Mouse (Mus musculus): ENCODE data around the gene Pnpo. TPM values are rescaled to one million over a fixed set of nuclear protein-coding genes. Genes with fewer than 3 reads are reported as not detected.
A peak's percentile ranks its signal among the peaks of the same experiment; 100 is the strongest.

Gene Pnpo
- total and polyA plus RNA-seq, 2 experiments from 2014 or later: 37.2 to 38.3 TPM

- ATAC-seq (no peak), DNase-seq (ENCODE audit: low spot score) (no peak)
- Histone ChIP-seq H3K27me3 (ENCODE audit: insufficient read depth, low read length) (no peaks in the 10 kb centered on the region), H3K9ac (replicated peaks; ENCODE audit: low read length) (no peak overlapping the region), H3K4me3 (ENCODE audit: low read length) (no peak overlapping the region), H3K27ac (peak overlapping the region; percentile 67; the same call in 1 of the 2 replicates), H3K4me1 (ENCODE audit: insufficient read depth, low read length) (peaks cover 15% of the 10 kb centered on the region), H3K9me3 (ENCODE audit: low read length) (no peaks in the 10 kb centered on the region), H3K36me3 (ENCODE audit: insufficient read depth, low read length) (no peaks in the 10 kb centered on the region), H3K4me2 (ENCODE audit: low read depth, low read length) (no peak overlapping the region)
- TF ChIP-seq CTCF (IDR thresholded peaks at IDR 0.05; ENCODE audit: low read depth): no peak
- WGBS: 63% methylated on average over 5 of the region's 5 CpGs
Measured at GRCm38 (mm10) chr11:96972906-96973305, 29.1 kb upstream of the Pnpo start.

- H3K36me3 ChIP-seq (ENCODE audit: insufficient read depth, low read length): no peaks in the 10 kb centered on the region
- no peak for TF ChIP-seq CTCF (IDR thresholded peaks at IDR 0.05; ENCODE audit: low read depth)
- H3K9ac ChIP-seq (replicated peaks; ENCODE audit: low read length): no peak overlapping the region
- WGBS: 79% methylated on average over 3 of the region's 3 CpGs
- peak overlapping the region; percentile 73; the same call in 1 of the 2 replicates for H3K27ac ChIP-seq
- no peaks in the 10 kb centered on the region for H3K9me3 ChIP-seq (ENCODE audit: low read length)
- H3K4me3 ChIP-seq (ENCODE audit: low read length): no peak overlapping the region
- peaks cover 9% of the 10 kb centered on the region; the same call in 1 of the 2 replicates for H3K4me1 ChIP-seq (ENCODE audit: insufficient read depth, low read length)
- ATAC-seq (no peak), DNase-seq (ENCODE audit: low spot score) (no peak)
- H3K27me3 ChIP-seq (ENCODE audit: insufficient read depth, low read length): no peaks in the 10 kb centered on the region
- no peak overlapping the region for H3K4me2 ChIP-seq (ENCODE audit: low read depth, low read length)
Measured at GRCm38 (mm10) chr11:96970341-96970740, 26.6 kb upstream of the Pnpo start.

DNA sequence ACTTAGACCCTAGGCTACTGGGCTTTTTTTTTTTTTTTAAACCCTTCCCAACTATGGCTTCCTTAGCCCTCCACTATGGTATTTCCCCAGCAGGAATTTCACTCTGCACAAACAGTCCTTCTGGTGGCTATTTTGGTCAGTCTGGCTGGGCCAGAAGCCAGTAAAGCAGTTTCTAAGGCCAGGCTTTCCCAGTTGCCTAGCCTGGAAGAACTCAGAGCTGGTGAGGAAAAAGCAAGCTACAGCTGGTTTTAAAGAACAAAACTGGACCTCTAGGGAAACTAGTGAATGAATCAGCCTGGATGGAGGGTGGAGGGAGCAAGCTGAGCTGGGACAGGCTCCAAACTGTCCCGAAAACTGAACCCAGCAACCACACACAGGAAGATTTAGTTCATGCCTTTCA is 26.0 kb upstream of the Pnpo start:
- Histone ChIP-seq H3K4me3 (ENCODE audit: low read length) (no peak overlapping the region), H3K27me3 (ENCODE audit: insufficient read depth, low read length) (no peaks in the 10 kb centered on the region), H3K9ac (replicated peaks; ENCODE audit: low read length) (0 out of 2 replicates have a peak overlapping the region, but pooled peaks have one; percentile 31), H3K27ac (peak overlapping the region; percentile 73), H3K4me2 (ENCODE audit: low read depth, low read length) (no peak overlapping the region), H3K9me3 (ENCODE audit: low read length) (no peaks in the 10 kb centered on the region), H3K36me3 (ENCODE audit: insufficient read depth, low read length) (no peaks in the 10 kb centered on the region), H3K4me1 (ENCODE audit: insufficient read depth, low read length) (peaks cover 9% of the 10 kb centered on the region; the same call in 1 of the 2 replicates)
- peak; percentile 13; the same call in 1 of the 2 replicates for ATAC-seq
- WGBS: 48% methylated on average over 1 of the region's 1 CpGs
- TF ChIP-seq CTCF (IDR thresholded peaks at IDR 0.05; ENCODE audit: low read depth): no peak
- DNase-seq (ENCODE audit: low spot score): peak; percentile 52

- Histone ChIP-seq H3K4me2 (ENCODE audit: low read depth, low read length) (no peak overlapping the region), H3K4me3 (ENCODE audit: low read length) (no peak overlapping the region), H3K9me3 (ENCODE audit: low read length) (no peaks in the 10 kb centered on the region), H3K4me1 (ENCODE audit: insufficient read depth, low read length) (peaks cover 9% of the 10 kb centered on the region; the same call in 1 of the 2 replicates), H3K9ac (replicated peaks; ENCODE audit: low read length) (0 out of 2 replicates have a peak overlapping the region, but pooled peaks have one; percentile 24), H3K27ac (peak overlapping the region; percentile 73), H3K27me3 (ENCODE audit: insufficient read depth, low read length) (no peaks in the 10 kb centered on the region), H3K36me3 (ENCODE audit: insufficient read depth, low read length) (no peaks in the 10 kb centered on the region)
- no peak for TF ChIP-seq CTCF (IDR thresholded peaks at IDR 0.05; ENCODE audit: low read depth)
- 85% methylated on average over 5 of the region's 5 CpGs for WGBS
- ATAC-seq (no peak), DNase-seq (ENCODE audit: low spot score) (no peak)
Measured at GRCm38 (mm10) chr11:96969280-96969722, 25.5 kb upstream of the Pnpo start.

- 76% methylated on average over 6 of the region's 6 CpGs for WGBS
- DNase-seq (ENCODE audit: low spot score): no peak
- Histone ChIP-seq H3K4me1 (ENCODE audit: insufficient read depth, low read length) (peaks cover 9% of the 10 kb centered on the region; the same call in 1 of the 2 replicates), H3K4me3 (ENCODE audit: low read length) (no peak overlapping the region), H3K4me2 (ENCODE audit: low read depth, low read length) (no peak overlapping the region), H3K36me3 (ENCODE audit: insufficient read depth, low read length) (no peaks in the 10 kb centered on the region), H3K27ac (no peak overlapping the region), H3K9ac (replicated peaks; ENCODE audit: low read length) (no peak overlapping the region), H3K27me3 (ENCODE audit: insufficient read depth, low read length) (no peaks in the 10 kb centered on the region), H3K9me3 (ENCODE audit: low read length) (no peaks in the 10 kb centered on the region)
- no peak for ATAC-seq
- no peak for TF ChIP-seq CTCF (IDR thresholded peaks at IDR 0.05; ENCODE audit: low read depth)
Measured at GRCm38 (mm10) chr11:96968476-96968875, 24.7 kb upstream of the Pnpo start.

DNA sequence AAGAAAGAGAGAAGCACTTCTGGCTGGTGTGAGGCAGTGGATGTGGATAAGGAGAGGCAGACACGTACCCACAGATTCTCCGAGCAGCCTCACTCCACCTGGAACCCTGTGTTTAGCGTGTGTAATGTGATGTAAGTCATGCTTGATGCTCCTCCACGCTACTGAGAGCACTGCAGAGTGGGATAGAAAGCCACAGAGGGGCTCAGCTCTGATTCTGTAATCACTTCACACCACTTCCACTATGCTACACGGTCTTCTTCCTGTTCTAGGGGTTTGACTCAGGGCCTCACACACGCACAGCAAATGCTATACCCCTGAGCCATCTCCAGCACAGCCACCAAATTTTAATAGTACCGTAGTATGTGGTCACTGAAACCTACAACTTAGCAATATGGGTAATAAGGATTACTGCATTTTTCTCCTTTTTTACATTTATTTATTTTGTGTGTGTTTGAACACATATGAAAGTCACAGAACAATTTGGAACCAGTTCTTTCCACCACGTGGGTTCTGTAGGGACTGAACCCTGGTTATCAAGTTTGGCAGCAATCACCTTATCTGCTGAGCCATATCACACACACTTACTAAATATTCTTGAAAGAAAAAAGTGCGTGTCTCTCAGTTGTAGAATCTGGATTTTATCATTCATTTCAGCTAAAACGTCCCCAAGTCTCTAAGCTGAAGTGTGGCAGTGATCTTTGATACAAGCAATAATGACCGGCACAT is 23.9 kb upstream of the Pnpo start:
- WGBS: 88% methylated on average over 11 of the region's 11 CpGs
- DNase-seq (ENCODE audit: low spot score) (no peak), ATAC-seq (no peak)
- H3K4me1 ChIP-seq (ENCODE audit: insufficient read depth, low read length): peaks cover 6% of the 10 kb centered on the region; the same call in 1 of the 2 replicates
- no peak overlapping the region for H3K4me3 ChIP-seq (ENCODE audit: low read length)
- no peak for TF ChIP-seq CTCF (IDR thresholded peaks at IDR 0.05; ENCODE audit: low read depth)
- H3K9ac ChIP-seq (replicated peaks; ENCODE audit: low read length): no peak overlapping the region
- H3K36me3 ChIP-seq (ENCODE audit: insufficient read depth, low read length): peaks cover 3% of the 10 kb centered on the region; the same call in 1 of the 2 replicates
- H3K27ac ChIP-seq: 0 out of 2 replicates have a peak overlapping the region, but pooled peaks have one; percentile 22
- no peaks in the 10 kb centered on the region for H3K9me3 ChIP-seq (ENCODE audit: low read length)
- H3K4me2 ChIP-seq (ENCODE audit: low read depth, low read length): no peak overlapping the region
- H3K27me3 ChIP-seq (ENCODE audit: insufficient read depth, low read length): no peaks in the 10 kb centered on the region

All from hindbrain, postnatal 0 days (tissue).